Comparison of ENCODE assay signal across 8 mouse cellular contexts in genomic region chr1:59913195-59913868, GRCm38 (mm10). TPM values are rescaled to one million over a fixed set of nuclear protein-coding genes. Genes with fewer than 3 reads are reported as not detected.
DNase-seq lines count a peak whose midpoint lies in the region; ATAC-seq lines count a peak whose summit lies in the region.

No protein-coding gene starts in this region.

- peak overlapping the region; percentile 75 for H3K4me3 ChIP-seq in hindbrain, embryonic 16.5 days (ENCODE audit: low read length)
- peak overlapping the region; percentile 87 for H3K4me3 ChIP-seq in midbrain, embryonic 12.5 days

- no peaks in the 10 kb centered on the region for H3K9me3 ChIP-seq in hindbrain, embryonic 16.5 days (ENCODE audit: control insufficient read depth, low read length)
- H3K9me3 ChIP-seq in midbrain, embryonic 12.5 days, result no peaks in the 10 kb centered on the region

- H3K36me3 ChIP-seq in hindbrain, embryonic 16.5 days (ENCODE audit: control insufficient read depth, insufficient read depth, low read length), result no peaks in the 10 kb centered on the region
- H3K36me3 ChIP-seq in midbrain, embryonic 12.5 days, result no peaks in the 10 kb centered on the region

- H3K27ac ChIP-seq in hindbrain, embryonic 16.5 days (ENCODE audit: low read depth, low read length), result peak overlapping the region; percentile 99
- H3K27ac ChIP-seq in midbrain, embryonic 12.5 days (replicated peaks), result peak overlapping the region; percentile 96

- 0% methylated on average over 55 of the region's 98 CpGs for WGBS in hindbrain, embryonic 16.5 days
- WGBS in midbrain, embryonic 12.5 days, result under 1% methylated on average over 77 of the region's 98 CpGs

- H3K4me1 ChIP-seq in hindbrain, embryonic 16.5 days (ENCODE audit: control insufficient read depth, insufficient read depth, low read depth, low read length), result peaks cover 22% of the 10 kb centered on the region
- peaks cover 25% of the 10 kb centered on the region for H3K4me1 ChIP-seq in midbrain, embryonic 12.5 days

- no peaks in the 10 kb centered on the region for H3K27me3 ChIP-seq in hindbrain, embryonic 16.5 days (replicated peaks; ENCODE audit: control insufficient read depth, insufficient read depth, low read length)
- no peaks in the 10 kb centered on the region for H3K27me3 ChIP-seq in midbrain, embryonic 12.5 days

- peak; percentile 57 for ATAC-seq in hindbrain, embryonic 16.5 days
- peak; percentile 54 for ATAC-seq in midbrain, embryonic 12.5 days (ENCODE audit: low FRiP score, low read depth)

- peak overlapping the region; percentile 86 for H3K9ac ChIP-seq in hindbrain, embryonic 16.5 days (ENCODE audit: low read depth, low read length)
- H3K9ac ChIP-seq in midbrain, embryonic 12.5 days (replicated peaks), result peak overlapping the region; percentile 99

- H3K4me2 ChIP-seq in hindbrain, embryonic 16.5 days (ENCODE audit: low read length), result peak overlapping the region; percentile 83
- H3K4me2 ChIP-seq in midbrain, embryonic 12.5 days (replicated peaks), result peak overlapping the region; percentile 81

- intact Hi-C loops in left cerebral cortex, postnatal 36 days (cut with DNase I), result no loop called here

- DNase-seq in kidney, adult 18-20 months, result peak; percentile 67
- DNase-seq in kidney, adult 9 months, result no peak
- DNase-seq in cerebellum, postnatal 36 days, result peak; percentile 60 to 72
- DNase-seq in frontal cortex, postnatal 36 days (ENCODE audit: low spot score in 2 of 2), result peak; percentile 48 to 63
- peak; percentile 69 to 80 for DNase-seq in left cerebral cortex, postnatal 36 days (ENCODE audit: low spot score in 2 of 2)
- DNase-seq in spleen, adult 18-20 months, result peak; percentile 47 to 61

RNA-seq across cellular contexts. Expression of gene Fam117b, which starts 0.5 kb away (rescaled TPM):
- 24.0 and 31.6 TPM in 2 replicates for polyA plus RNA-seq in hindbrain, embryonic 16.5 days (2015; fragmentation: Nextera tagmentation; extraction: Ambion mirVana)
- total RNA-seq in left cerebral cortex, postnatal 36 days (2021), result 10 to 100 TPM; 53.4 to 53.5 TPM
- 26.8 and 32.5 TPM in 2 replicates for polyA plus RNA-seq in midbrain, embryonic 12.5 days (2016; fragmentation: Nextera tagmentation; extraction: Ambion mirVana)
